Mouse (Mus musculus): ENCODE measurements around the gene Caskin1. TPM values are rescaled to one million over a fixed set of nuclear protein-coding genes. Genes with fewer than 3 reads are reported as not detected.

Gene Caskin1
- polyA plus RNA-seq, 2 experiments = 3.1 to 18.1 TPM

DNA sequence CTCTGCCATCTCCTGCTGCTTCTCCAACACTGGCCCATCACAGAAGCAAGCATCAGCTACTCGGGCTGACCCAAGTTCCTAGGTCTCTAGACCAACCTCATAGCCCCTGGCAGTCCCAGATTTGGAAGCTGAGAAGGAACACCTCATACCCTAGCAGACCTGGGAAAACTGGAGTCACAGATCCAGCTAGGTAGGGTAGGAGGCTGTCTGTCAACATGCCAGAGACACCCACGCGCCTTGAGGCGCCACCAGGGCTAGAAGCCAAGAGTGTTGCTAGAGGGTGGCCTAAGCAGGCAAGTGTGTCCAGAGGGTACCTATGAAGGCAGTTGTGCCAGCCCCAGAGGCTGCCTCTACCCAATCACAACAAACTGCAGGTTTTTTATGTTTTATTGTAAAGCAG, 45.0 kb upstream of the Caskin1 start:
- no peak overlapping the region for H3K4me3 ChIP-seq (replicated peaks; ENCODE audit: low read length)
- no peak for DNase-seq (ENCODE audit: low spot score)
- no peaks in the 10 kb centered on the region for H3K4me1 ChIP-seq (ENCODE audit: control insufficient read depth, insufficient read depth, low read length)
- 95% methylated on average over 4 of the region's 4 CpGs for WGBS
- no peak overlapping the region for H3K9ac ChIP-seq (ENCODE audit: low read depth, low read length, severe bottlenecking)
- ATAC-seq (ENCODE audit: low FRiP score, low read depth) = no peak
- H3K27me3 ChIP-seq (ENCODE audit: control insufficient read depth, insufficient read depth, low read length) = no peaks in the 10 kb centered on the region
- H3K9me3 ChIP-seq (ENCODE audit: control insufficient read depth, low read length) = no peaks in the 10 kb centered on the region
- no peak for TF ChIP-seq POLR2A (IDR thresholded peaks at IDR 0.05; ENCODE audit: borderline replicate concordance, extremely low read depth, insufficient read depth, insufficient read length)
- H3K27ac ChIP-seq (replicated peaks; ENCODE audit: low read depth, low read length) = no peak overlapping the region
- H3K36me3 ChIP-seq (ENCODE audit: control insufficient read depth, insufficient read depth, low read length) = peaks cover 86% of the 10 kb centered on the region
- no peak overlapping the region for H3K4me2 ChIP-seq (replicated peaks; ENCODE audit: low read depth, low read length, severe bottlenecking)

DNA sequence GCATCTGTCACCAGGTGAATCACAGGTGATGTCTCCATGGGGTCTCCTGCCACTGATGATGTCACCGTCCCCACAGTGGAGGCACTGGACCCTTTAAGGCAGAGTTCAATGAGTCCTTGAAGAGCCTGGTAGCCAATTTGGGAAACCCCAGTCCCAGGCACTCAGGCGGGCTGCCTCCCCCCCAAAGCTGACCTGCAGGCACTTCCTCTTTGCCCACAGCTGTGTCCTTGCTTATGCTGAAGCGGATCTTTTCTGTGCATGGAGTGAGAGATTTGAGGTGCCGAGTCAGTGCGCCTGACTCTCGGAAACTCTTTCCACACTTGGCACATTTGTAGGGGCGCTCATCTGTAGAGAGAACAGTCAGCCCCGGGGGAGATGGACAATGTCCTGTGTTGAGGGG, 41.8 kb upstream of the Caskin1 start:
- no peak overlapping the region for H3K4me3 ChIP-seq (replicated peaks; ENCODE audit: low read length)
- peaks cover 96% of the 10 kb centered on the region for H3K36me3 ChIP-seq (ENCODE audit: control insufficient read depth, insufficient read depth, low read length)
- H3K4me1 ChIP-seq (ENCODE audit: control insufficient read depth, insufficient read depth, low read length) = no peaks in the 10 kb centered on the region
- H3K27me3 ChIP-seq (ENCODE audit: control insufficient read depth, insufficient read depth, low read length) = no peaks in the 10 kb centered on the region
- no peak overlapping the region for H3K9ac ChIP-seq (ENCODE audit: low read depth, low read length, severe bottlenecking)
- no peak for TF ChIP-seq POLR2A (IDR thresholded peaks at IDR 0.05; ENCODE audit: borderline replicate concordance, extremely low read depth, insufficient read depth, insufficient read length)
- no peak for ATAC-seq (ENCODE audit: low FRiP score, low read depth)
- H3K27ac ChIP-seq (replicated peaks; ENCODE audit: low read depth, low read length) = no peak overlapping the region
- no peak overlapping the region for H3K4me2 ChIP-seq (replicated peaks; ENCODE audit: low read depth, low read length, severe bottlenecking)
- WGBS = 95% methylated on average over 8 of the region's 8 CpGs
- DNase-seq (ENCODE audit: low spot score) = no peak
- no peaks in the 10 kb centered on the region for H3K9me3 ChIP-seq (ENCODE audit: control insufficient read depth, low read length)

DNA sequence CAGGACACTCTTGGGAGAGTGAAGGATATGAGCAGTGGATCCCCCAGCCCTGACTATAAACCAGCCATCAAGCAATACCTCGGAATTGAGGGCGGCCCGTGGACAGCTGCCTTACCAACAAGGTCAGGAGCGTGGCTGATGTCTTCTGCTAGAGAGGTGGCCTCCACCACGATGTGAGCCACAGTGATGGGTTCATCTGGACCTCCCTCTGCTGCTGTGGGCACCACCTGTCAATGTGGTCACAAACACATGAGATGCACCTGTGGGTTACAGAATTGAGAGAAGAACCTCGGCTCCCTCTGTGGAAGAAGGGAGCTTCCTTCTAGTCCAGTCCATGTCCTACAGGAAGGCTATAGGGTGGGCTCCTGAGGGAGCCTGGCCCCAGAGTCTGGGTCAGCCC, 38.9 kb upstream of the Caskin1 start:
- ATAC-seq (ENCODE audit: low FRiP score, low read depth) (no peak), DNase-seq (ENCODE audit: low spot score) (no peak)
- no peak overlapping the region for H3K27ac ChIP-seq (replicated peaks; ENCODE audit: low read depth, low read length)
- WGBS = 89% methylated on average over 6 of the region's 6 CpGs
- H3K36me3 ChIP-seq (ENCODE audit: control insufficient read depth, insufficient read depth, low read length) = peaks cover 71% of the 10 kb centered on the region
- H3K9me3 ChIP-seq (ENCODE audit: control insufficient read depth, low read length) = no peaks in the 10 kb centered on the region
- no peak overlapping the region for H3K9ac ChIP-seq (ENCODE audit: low read depth, low read length, severe bottlenecking)
- H3K27me3 ChIP-seq (ENCODE audit: control insufficient read depth, insufficient read depth, low read length) = no peaks in the 10 kb centered on the region
- TF ChIP-seq POLR2A (IDR thresholded peaks at IDR 0.05; ENCODE audit: borderline replicate concordance, extremely low read depth, insufficient read depth, insufficient read length) = no peak
- H3K4me2 ChIP-seq (replicated peaks; ENCODE audit: low read depth, low read length, severe bottlenecking) = no peak overlapping the region
- peaks cover 12% of the 10 kb centered on the region for H3K4me1 ChIP-seq (ENCODE audit: control insufficient read depth, insufficient read depth, low read length)
- no peak overlapping the region for H3K4me3 ChIP-seq (replicated peaks; ENCODE audit: low read length)

DNA sequence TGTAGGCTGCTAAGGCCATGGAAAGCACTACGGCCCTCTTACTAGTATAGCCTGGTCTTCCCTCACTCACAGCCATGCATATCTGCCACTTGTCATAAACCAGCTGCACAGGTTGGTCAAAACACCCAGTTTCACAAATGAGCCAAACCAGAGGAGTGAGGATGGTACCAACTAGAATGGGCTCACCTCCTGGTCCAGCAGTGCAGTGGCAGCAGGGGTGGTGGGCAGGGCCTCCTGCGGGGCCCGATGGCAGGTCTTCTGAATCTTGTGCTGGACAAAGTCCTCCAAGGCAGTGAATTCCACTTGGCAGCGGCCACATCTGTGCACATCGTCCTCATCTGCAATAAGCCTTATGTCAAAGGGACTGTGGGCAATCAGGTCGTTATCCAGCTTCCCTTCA, 37.2 kb upstream of the Caskin1 start:
- no peak overlapping the region for H3K4me2 ChIP-seq (replicated peaks; ENCODE audit: low read depth, low read length, severe bottlenecking)
- H3K9ac ChIP-seq (ENCODE audit: low read depth, low read length, severe bottlenecking) = no peak overlapping the region
- DNase-seq (ENCODE audit: low spot score) (no peak), ATAC-seq (ENCODE audit: low FRiP score, low read depth) (no peak)
- H3K4me3 ChIP-seq (replicated peaks; ENCODE audit: low read length) = no peak overlapping the region
- H3K9me3 ChIP-seq (ENCODE audit: control insufficient read depth, low read length) = no peaks in the 10 kb centered on the region
- H3K36me3 ChIP-seq (ENCODE audit: control insufficient read depth, insufficient read depth, low read length) = peaks cover 54% of the 10 kb centered on the region
- H3K27ac ChIP-seq (replicated peaks; ENCODE audit: low read depth, low read length) = no peak overlapping the region
- H3K4me1 ChIP-seq (ENCODE audit: control insufficient read depth, insufficient read depth, low read length) = peaks cover 12% of the 10 kb centered on the region
- 90% methylated on average over 6 of the region's 6 CpGs for WGBS
- no peak for TF ChIP-seq POLR2A (IDR thresholded peaks at IDR 0.05; ENCODE audit: borderline replicate concordance, extremely low read depth, insufficient read depth, insufficient read length)
- H3K27me3 ChIP-seq (ENCODE audit: control insufficient read depth, insufficient read depth, low read length) = no peaks in the 10 kb centered on the region

DNA sequence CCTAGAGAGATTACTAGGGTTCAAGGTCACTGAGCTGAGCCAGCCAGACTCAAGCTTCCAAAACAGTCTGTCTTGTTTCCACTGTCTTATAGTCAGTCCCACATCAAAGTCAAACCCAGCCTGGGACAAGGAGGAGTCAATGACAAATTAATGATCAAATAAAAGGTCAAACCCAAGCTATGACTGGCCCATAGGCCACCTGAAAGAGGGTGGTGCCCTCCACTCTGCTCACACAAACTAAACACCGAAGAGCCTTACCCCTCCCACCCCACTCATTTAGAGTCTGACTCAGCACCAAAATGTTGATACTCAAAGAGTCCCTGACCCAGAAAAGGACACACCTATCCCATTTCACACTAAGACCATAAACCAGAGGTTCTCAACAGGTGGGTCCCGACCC, 35.0 kb upstream of the Caskin1 start:
- Histone ChIP-seq H3K27me3 (ENCODE audit: control insufficient read depth, insufficient read depth, low read length) (no peaks in the 10 kb centered on the region), H3K9ac (ENCODE audit: low read depth, low read length, severe bottlenecking) (no peak overlapping the region), H3K27ac (replicated peaks; ENCODE audit: low read depth, low read length) (no peak overlapping the region), H3K9me3 (ENCODE audit: control insufficient read depth, low read length) (no peaks in the 10 kb centered on the region), H3K4me3 (replicated peaks; ENCODE audit: low read length) (no peak overlapping the region), H3K4me2 (replicated peaks; ENCODE audit: low read depth, low read length, severe bottlenecking) (no peak overlapping the region), H3K4me1 (ENCODE audit: control insufficient read depth, insufficient read depth, low read length) (peaks cover 12% of the 10 kb centered on the region), H3K36me3 (ENCODE audit: control insufficient read depth, insufficient read depth, low read length) (peaks cover 32% of the 10 kb centered on the region)
- no peak for TF ChIP-seq POLR2A (IDR thresholded peaks at IDR 0.05; ENCODE audit: borderline replicate concordance, extremely low read depth, insufficient read depth, insufficient read length)
- WGBS = 73% methylated on average over 2 of the region's 2 CpGs
- no peak for ATAC-seq (ENCODE audit: low FRiP score, low read depth)
- DNase-seq (ENCODE audit: low spot score) = no peak

DNA sequence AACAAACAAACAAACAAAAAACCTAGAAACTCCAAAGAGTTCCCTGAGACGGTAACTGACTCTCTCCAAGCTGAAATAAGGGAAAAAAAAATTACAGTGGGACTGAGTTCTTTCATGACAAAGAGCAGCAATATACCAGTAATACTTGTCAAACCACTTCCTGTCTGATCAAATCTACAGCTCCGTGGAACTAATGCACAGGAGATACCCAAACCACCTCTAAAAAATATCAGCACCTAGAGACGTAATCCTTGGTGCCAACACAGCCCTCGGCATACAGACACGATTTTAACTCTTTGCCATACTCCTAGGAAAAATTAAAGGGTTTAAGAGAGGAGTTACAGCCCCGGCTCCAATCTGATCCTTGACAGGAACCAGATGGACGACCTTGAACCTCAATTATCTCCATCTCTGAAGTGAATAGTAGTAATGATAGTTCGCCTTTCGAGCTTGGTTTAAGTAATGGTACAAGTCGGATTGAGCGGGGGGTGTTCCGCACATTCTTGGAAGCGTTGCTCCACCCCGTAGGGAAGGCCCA, 34.1 kb upstream of the Caskin1 start:
- peak overlapping the region; percentile 87 for H3K4me3 ChIP-seq (replicated peaks; ENCODE audit: low read length)
- H3K27me3 ChIP-seq (ENCODE audit: control insufficient read depth, insufficient read depth, low read length) = no peaks in the 10 kb centered on the region
- peaks cover 23% of the 10 kb centered on the region for H3K36me3 ChIP-seq (ENCODE audit: control insufficient read depth, insufficient read depth, low read length)
- no peak for TF ChIP-seq POLR2A (IDR thresholded peaks at IDR 0.05; ENCODE audit: borderline replicate concordance, extremely low read depth, insufficient read depth, insufficient read length)
- H3K4me1 ChIP-seq (ENCODE audit: control insufficient read depth, insufficient read depth, low read length) = peaks cover 12% of the 10 kb centered on the region
- H3K9me3 ChIP-seq (ENCODE audit: control insufficient read depth, low read length) = no peaks in the 10 kb centered on the region
- peak overlapping the region; percentile 95 for H3K27ac ChIP-seq (replicated peaks; ENCODE audit: low read depth, low read length)
- WGBS = 4% methylated on average over 14 of the region's 14 CpGs
- ATAC-seq (ENCODE audit: low FRiP score, low read depth) (no peak), DNase-seq (ENCODE audit: low spot score) (peak; percentile 24)
- peak overlapping the region; percentile 89 for H3K9ac ChIP-seq (ENCODE audit: low read depth, low read length, severe bottlenecking)
- peak overlapping the region; percentile 68 for H3K4me2 ChIP-seq (replicated peaks; ENCODE audit: low read depth, low read length, severe bottlenecking)
